Mouse (Mus musculus) thymus, postnatal 36 days (tissue): ENCODE results near the gene Fam162a.
"Not testable (repeated sequence)": the region's sequence is repeated elsewhere in the genome, so short reads cannot be mapped to it uniquely, and the experiment has no call there.

ENCODE experiments used
- DNase-seq, 2 experiments: peaks; one replicate each; pipeline ENCODE4 v3.0.0; 2022; ENCODE audit warnings: mixed read lengths in 2 of 2

The Fam162a gene

DNA sequence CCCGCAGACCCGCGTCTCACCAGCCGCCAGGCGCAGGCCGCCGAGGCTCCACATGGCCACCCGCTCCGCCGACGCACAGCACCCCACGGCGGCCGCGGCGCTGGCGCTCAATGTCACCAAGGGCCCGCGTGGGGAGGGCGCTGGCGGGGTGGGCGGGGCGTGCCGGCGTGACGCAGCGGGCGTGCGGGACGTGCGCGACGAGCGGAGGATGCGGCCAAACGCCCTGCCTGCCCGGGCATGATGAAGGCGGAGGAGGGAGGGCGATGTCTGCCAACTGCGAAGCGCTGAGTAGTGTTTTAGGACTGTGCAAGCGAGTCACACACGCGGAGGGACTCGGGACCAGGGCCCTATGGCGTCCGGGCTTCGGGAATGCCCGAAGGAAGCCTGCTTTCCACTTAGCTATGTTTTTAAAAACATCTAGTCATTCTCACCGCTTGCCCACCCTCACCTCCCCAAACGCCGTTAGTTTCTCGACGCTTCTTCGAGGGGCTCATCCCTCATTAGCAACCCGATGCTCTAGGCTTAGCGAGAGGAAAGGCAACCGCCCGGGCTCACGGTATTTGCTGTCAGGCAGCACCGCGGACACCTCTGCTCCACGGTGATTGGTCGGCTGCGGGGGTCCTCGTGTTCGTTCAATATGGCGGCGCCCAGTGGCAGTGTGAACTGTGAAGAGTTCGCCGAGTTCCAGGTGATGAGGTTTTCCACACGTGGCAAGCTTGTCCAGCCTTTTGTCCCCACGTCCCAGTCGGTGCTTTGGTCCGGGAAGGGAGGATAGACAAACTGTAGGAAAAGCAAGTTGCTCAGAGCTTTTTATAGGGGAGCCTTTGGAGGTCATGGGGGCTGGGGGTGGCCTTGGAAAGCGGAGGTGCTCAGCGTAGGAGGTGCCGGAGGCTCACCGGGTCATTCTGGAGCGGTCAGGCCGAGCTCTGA, at the start of gene Fam162a, which contains the start of gene Ccdc58:
TSS of gene Fam162a (minus strand) at position 145 of the 930 bp plus-strand sequence.
TSS of gene Ccdc58 (plus strand) at position 236 of the 930 bp plus-strand sequence.
- DNase-seq, result peak; percentile 90 to 92

DNA sequence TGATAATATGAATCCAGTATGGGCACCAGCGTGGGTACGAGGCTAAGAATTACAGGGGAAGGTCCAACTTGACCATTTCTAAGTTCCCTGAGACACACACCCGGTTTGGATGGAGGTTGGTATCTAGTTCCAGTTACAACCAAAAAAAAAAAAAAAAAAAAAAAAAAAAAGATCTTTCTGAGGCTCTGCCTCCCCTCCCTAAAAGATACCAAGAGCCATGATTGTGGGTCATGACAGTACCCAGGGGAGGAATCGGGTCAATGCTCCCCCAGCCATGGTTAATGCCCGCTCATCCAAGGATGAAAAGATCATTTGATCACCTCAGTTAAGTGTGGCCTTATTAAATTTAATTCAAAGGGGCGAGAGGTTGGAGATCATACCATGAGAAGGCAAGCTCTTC, 44.4 kb upstream of the Fam162a start:
- DNase-seq, result not testable (repeated sequence)

DNA sequence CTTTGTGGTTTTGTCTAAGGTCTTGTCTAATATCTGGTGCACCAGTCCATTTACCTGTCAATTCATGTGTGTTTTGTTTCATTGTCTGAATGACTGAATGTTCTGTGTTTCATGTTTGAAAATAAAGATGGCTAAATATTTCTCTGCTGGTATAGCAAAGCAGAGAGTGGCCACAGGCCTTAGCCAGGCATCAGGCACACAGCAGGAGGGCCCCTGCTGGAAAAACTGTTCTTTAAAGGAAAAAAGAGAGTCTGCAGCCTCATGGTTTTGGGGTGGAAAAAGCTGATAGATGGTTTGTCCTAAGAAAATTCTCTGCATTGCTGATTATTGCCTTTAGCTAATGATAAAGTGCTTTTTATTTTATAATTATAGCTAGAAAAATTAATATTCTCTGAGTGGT, 40.1 kb upstream of the Fam162a start:
- not testable (repeated sequence) for DNase-seq

DNA sequence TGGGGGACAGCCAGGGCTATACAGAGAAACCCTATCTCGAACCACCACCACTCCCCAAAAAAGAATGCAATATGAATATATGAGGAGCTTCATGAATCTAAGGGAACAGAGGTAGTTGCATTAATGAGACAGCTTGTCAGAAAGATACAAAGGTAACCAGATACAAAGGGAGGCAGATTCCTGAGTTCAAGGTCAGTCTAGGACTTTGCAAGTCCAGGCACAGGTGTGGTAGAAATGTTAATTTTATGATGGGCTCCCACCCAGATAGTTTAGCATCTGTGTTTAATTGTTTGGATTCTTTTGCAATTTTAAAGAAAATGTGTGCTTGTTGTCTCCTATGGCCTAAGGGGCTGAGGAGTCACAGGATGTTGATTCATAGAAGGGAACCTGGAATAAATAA, 30.8 kb upstream of the Fam162a start:
- DNase-seq, result no peak

DNA sequence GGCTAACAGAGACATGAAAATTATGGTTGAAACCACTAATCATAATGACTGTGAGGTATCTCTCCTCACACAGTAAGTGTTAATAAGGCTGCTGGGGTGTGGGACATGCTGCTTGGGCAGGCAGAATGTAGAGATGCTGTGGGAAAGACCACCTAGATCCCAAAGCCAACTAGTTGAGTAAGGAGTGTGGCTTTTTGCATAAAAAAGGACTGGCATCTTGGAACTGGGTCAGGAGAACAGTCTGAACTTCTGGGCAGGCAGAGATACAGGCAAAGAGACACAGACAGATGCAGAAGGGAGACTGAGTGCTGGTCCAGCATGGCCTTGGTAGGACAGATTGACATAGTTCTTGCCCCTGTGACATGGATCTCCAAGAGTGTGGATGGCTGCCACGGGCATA, 30.1 kb upstream of the Fam162a start:
- DNase-seq, result no peak

DNA sequence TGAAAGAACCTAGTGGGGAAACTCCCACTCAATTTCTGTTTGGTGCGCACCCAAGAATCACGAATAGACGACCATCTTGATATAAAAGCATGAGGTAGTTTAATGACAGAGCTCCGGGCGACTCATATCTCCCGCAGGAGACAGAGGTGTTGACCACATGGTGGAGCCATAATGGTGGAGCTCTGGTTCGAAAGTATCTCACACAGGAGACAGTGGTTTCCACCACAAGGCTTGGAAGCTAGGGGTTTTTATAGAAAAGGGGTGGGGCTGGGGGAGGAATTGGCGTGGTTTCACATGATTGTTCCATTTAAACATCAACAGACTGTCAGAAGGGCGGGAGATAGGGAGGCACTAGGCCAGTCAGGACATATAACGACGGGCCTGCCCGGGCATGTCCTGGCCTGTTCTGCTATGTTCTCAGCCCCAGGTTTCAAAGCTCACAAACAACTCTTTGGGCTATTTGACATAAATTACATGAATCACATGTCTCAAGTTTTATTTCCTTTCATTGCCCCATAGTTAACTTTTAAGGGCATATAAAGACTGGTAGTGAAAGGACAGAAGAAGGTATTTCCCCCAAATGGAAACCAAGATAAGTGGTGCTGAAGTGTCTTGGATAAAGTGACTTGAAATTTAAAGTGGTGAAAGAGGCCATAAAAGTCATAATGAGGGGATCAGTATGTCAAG, 26.6 kb upstream of the Fam162a start:
- DNase-seq, result not testable (repeated sequence)

DNA sequence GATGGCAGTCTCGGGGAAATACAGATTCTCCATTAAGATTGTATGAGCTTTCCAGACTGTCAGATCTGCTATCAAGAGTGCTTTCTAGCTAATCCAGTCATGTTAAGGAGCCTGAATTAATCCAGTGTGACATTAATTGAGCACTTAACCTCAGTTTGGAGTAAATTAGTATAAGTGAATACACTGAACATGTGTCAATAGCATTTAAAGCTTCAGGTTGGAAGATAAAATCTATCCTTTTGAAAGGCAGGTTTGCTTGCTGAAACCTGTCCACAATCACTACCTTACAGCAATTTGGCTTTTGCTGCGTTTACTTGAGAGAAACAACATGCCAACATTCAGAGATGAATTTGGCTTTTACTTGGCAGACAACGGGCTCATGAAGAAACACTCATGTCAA, 22.7 kb upstream of the Fam162a start:
- DNase-seq, result no peak

DNA sequence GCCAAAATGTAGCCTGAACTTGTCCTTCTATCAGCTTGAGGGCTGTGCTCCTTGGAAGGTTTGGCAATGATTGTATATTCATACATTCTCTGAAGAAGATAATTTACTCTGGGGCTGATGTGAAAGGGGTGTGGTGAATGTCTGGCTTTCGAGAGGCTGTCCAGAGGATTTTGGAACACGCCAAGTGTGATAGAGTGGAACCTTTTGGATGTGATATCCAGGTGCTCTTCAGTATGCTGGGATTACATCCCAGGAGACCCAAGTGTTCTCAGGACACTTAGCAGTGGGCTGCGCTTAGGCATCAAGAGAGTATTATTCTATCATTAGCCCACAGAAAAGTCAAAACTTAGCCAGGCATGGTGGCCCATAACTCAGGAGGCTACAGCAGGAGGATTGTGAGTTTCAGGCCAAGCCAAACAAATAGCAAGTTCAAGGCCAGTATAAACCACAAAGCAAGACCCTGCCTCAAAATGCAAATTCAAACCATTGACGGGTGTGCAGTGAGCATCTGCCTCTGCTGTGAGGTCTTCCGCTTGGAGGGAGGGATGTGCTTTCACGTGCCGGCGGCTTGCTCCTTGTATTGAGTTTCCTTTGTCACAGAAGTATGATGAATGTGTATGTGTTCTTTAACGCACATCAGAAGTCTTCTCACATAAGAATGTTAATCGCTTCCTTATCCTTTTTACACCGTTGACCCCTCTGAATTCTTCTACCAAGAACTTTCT, 19.6 kb upstream of the Fam162a start:
- no peak for DNase-seq

DNA sequence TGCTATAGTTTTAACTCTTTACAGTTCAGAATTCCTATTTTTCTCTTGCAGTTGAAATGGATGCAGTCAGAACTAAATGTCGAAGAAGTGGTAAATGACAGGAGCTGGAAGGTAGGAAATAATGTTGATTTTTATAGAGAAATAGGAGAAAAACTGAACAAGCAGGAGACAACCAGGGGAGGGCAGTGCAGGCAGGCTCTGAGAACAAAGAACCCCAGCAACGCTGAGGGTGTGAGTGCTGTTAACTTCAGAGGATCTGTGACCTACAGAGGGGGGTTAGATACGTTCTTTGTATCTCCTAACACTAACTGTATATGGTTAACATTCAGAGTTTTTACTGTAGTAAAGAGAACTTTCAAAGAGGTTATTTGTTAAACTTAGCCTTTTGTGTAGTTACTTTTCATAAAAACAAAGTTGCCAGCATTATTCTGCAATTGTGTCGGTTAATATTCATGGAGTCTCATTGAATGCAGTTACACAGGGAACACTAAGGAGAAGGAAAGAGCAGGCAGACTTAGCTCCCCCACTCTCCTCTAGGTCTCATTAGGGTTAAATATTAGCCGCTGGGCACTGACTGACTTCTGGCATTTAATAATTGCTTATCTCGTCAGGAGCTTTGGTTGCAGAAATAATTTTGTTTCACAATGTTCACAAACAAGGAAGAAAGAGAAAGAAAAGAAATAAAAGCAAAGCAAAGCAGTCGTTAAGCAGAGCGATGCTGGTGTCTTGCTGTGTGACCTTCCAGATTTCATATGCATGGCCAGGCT, 18.6 kb upstream of the Fam162a start:
- DNase-seq, result no peak

DNA sequence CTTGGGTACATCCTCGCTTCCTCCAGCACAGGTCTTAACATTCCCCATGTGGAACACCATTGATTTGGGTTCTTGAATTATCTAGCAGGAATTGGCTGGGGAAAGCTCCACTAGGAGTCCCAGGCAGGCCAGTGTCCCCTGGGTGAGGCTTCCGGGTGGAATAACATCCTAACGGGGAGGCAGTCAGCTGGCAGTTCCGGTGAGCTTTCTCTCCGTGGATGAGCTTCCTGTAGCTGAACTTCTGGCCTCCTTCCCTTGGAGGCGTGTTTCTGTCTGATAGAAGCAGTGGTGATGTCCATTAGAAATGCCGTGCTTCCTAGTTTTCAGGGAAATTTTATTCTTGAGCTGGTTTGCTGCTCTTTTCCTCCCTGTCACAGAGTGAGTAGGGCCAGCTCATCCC, 17.7 kb upstream of the Fam162a start:
- no peak for DNase-seq

DNA sequence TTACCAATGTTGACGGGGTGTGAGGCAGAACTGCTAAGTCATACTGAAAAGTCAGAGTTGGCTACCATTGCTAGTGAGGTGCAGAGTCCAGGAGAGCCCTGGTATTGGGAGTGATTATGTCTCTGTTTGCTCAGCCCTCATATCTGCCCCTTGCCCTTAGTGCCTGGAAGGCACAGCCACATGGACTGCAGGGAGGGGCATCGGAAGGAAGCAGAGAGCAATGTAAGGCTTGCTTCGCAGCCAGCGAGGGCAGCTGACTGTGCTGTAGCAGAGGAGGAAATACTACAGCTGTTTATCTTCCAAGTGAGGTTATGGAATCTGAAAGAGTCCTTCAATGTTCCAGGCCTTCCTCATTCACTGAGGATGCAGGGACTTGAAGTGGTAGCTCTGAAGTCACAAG, 16.5 kb upstream of the Fam162a start:
- DNase-seq, result no peak

DNA sequence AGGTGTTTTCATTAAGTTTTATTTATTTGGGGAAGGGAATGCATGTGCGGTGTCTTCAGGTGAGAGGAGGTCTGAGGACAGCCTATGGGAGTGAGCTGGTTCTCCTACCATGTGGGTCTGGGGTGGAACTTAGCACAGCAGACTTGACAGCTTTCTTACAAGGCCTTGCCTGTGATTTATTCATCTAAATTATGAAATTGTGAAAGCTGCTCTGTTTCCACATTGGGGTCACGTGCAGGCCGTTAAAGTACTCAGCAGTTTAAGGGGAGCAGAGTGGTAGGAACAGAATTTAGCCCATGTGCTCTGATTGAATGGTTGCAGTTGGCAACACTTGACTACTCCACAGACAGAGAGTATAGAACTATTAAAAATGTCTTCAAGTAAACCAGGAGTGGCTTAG, 8.5 kb upstream of the Fam162a start:
- no peak for DNase-seq

DNA sequence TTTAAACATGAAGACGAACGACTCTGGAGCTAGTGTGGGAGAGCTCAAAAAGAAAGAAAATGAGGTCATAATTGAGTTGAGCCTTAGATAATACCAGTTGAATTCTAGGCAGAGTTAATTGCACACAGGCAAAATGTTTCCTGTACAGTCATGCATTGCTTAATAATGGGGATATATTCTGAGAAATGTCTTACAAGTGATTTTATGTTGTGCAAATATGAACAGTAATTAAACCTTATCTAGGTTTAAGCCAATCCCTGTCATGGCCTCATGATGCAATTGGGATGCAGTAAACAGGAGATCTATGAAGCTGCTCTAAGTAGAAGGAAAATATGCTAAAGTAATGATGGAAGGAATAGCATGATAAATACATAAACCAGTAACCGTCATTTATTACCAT, 3.4 kb upstream of the Fam162a start:
- DNase-seq, result no peak

DNA sequence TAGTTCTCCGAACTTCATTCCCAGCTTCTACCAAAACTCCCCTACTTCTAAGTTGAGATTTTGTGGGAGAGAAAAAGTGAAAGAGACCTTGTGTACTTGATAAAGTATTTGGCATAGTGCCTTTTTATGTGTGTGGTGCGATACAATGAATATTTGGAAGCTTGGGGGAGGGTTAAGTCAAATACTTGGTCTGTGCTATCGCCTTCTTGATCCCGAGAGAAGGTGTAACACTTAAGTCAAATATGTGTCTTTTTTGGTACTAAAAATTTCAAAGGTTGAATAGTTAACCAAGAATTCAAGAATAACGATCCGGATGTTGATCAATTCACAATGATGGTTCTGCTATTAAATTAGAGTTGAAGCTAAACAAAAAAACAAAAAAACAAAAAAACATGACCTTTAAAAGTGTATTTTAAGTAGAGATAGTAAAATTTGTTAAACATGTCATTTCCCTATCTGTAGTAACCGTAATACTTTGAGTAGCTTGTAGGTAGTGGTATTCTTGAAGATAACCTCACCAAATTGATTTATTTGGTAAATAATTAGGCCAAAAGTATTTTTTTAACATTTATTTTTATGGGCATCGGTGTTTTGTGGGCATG, 1.1 kb upstream of the Fam162a start:
- DNase-seq, result no peak

DNA sequence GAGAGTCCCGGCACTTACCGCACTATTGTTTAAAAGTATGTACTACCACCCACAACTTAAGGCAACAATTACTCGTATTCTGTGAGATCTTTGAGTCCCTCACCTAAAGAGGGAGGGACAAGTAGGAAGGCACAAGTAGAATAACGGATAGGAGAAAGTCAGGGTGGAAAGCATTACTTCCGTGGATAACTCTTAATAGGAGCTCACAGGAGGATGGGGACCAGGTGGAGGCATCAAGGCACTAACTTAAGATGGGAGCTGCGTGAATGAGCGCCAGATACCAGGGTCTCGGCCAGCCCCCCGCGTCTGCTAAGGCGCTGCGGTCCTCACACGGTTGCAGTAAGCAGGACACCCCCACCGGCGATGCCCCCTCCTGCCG, 334 bp downstream of the Fam162a start:
- DNase-seq, result no peak

DNA sequence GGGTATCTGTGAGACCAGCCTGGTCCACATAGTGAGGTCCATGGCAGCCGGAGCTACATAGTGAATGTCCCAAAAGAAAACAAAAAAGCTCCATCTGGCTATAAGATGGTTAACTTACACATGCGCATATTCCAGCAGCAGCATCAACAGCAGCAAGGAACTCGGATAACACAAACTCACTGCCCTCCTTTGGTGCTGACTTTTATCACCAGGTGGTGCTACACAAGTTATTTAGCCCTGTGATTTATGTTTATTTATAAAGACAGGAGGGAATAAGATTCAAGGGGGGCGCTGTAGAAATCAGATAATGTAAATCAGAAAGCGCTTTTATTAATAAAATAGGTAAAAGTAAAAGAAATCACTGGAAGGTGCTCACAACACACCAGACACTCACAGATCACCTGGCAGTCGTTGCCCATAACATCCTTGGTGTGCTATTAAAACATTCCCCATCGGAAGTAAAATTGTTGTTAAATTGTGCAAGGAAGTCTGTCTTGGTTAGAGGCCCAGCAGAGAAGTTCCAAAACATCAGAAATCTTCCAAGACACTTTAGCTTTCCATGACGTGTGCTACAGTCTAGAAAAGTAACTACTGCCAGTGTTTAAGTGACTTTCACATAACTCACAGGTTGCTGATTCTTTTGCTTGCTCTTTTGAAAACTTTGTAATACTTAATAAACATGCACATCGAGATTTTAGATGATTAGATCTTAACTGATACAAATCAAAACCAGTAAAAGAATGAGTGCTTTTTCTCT, 1.4 kb downstream of the Fam162a start:
- no peak for DNase-seq

DNA sequence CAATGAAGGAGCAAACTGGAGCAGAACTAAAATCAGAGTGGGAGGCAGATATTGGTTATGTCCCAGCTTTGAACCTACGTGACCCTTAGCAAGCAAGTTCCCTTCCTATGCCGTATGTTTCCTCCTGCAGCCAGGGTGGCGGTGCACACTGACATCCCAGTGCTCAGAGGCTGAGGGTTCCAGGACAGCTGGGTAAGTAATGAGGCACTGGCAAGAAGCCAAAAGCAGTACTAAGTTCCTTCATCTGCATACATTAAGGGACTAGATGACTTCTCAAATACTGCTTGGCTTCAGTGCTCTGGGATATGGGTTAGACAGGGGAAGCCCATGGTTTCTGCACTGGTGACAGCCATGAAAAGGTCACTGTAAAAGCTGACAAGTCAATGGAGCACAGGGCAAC, 3.0 kb downstream of the Fam162a start:
- no peak for DNase-seq

DNA sequence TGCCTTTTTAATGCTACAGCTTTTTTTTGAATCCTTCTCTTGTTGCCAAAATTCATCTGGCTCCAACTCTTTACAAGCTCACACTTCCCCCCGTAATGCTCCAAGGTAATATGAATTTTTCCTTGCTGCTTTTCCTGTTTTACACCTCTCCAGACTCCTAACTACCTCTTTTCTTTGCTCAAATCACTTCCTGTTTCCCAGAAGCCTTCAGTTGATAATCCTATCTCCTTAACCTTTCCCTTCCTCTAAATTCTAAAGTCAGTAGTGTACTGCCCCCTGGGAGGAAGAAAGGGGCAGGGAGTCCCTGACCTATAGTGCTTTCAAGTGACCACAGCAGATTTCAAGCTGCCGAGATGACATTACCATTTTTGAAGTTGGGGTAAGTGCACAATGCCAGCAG, 3.7 kb downstream of the Fam162a start:
- DNase-seq, result no peak

DNA sequence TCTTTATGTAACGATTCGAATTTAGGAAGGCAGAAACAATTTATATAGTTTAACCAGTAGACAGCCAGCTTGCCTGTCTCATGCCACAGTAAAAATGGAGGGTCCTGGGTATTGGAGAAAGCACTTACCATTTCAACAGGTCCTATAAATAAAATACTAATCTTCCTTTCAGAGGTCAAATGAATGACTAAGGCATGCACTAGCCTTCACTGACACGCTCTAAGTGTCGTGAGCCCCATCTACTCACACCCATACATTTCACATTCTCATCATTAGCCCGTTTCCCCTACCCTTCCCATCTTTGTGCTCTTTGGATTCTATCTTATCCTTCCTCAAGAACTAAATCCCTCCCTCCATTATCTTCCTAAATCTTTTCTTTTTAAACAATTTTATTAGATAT, 6.5 kb downstream of the Fam162a start:
- no peak for DNase-seq

DNA sequence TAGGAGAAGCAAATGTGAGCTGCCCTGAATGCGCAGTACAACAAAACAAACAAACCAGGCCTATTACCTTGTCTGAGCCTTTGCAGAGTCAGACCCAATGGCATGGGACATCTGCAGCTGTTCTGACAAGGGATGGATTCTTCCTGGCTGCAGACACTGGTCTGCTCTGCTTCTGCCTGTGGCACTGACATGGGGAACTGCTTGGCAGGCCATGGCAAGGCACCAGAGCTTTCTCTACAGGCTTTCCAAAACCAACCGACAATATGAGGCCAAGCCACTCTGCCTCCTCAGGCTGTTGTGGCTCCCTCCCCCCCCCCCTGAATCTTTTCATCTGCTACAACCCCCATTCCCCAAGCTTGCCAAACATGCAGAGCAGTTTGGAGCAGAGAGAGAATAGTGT, 8.1 kb downstream of the Fam162a start:
- DNase-seq, result no peak

DNA sequence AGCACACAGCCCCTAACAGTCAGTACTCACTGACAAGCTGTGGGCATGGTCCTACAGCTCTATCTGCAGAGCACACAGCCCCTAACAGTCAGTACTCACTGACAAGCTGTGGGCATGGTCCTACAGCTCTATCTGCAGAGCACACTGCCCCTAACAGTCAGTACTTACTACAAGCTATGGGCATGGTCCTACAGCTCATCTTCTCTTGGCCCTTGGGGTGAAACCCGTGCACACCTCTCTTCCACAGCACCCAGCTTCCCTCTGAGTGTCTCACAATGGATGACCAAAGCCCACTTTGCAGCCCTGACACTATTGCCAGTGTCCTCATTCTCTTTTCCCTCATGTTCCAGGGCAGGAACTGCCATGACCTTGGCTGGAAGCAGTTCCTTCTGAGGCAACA, 8.9 kb downstream of the Fam162a start:
- not testable (repeated sequence) for DNase-seq
